Mouse (Mus musculus): ENCODE measurements around the gene Rnf10.
A peak's percentile ranks its signal among the peaks of the same experiment; 100 is the strongest.

Rnf10 gene

GRCm38 (mm10) chr5:115193226-115193625 is 79.5 kb downstream of the Rnf10 start:
- DNase-seq: peak; percentile 72

- no peak for DNase-seq
These were observed 79.9 kb downstream of the Rnf10 start for GRCm38 (mm10) chr5:115192828-115193195.

- no peak for DNase-seq
These were observed 80.5 kb downstream of the Rnf10 start for GRCm38 (mm10) chr5:115191880-115192827.
